Mouse (Mus musculus): ENCODE data around the gene Speg.

GRCm38 (mm10) chr1:75422823-75423471 lies 47.9 kb downstream of the Speg start:
- no peak for TF ChIP-seq CTCF (IDR thresholded peaks at IDR 0.05; ENCODE audit: insufficient read depth, low read length)
- TF ChIP-seq POLR2A (IDR thresholded peaks at IDR 0.05; ENCODE audit: borderline replicate concordance, extremely low read depth, low read depth, low read length), result no peak
